ENCODE assay signal across 16 mouse cellular contexts in genomic region chr17:3598393-3598792, GRCm38 (mm10).
"Had no signal": no experiment of that assay in that cellular context is flagged by ENCODE, and none has a peak within 500 bp of the region (broad histone marks: within the 10 kb centered on the region; RNA-seq: fewer than 3 reads in every experiment).

No protein-coding gene starts in this region.

- ATAC-seq: liver, postnatal 0 days; midbrain, embryonic 13.5 days; midbrain, embryonic 15.5 days had no signal

- H3K9ac ChIP-seq: liver, embryonic 13.5 days; liver, embryonic 15.5 days; liver, postnatal 0 days; midbrain, embryonic 13.5 days; midbrain, embryonic 15.5 days; neural tube, embryonic 12.5 days; stomach, embryonic 15.5 days had no signal

- H3K4me2 ChIP-seq: liver, embryonic 11.5 days; liver, embryonic 13.5 days; liver, embryonic 15.5 days; midbrain, embryonic 11.5 days; midbrain, embryonic 13.5 days; midbrain, embryonic 15.5 days; neural tube, embryonic 12.5 days; stomach, embryonic 15.5 days had no signal

- H3K4me1 ChIP-seq: liver, embryonic 13.5 days; liver, embryonic 15.5 days; megakaryocyte, embryonic 14.5 days; midbrain, embryonic 15.5 days; neural tube, embryonic 12.5 days had no signal

- H3K4me3 ChIP-seq: liver, embryonic 13.5 days; liver, embryonic 15.5 days; megakaryocyte, embryonic 14.5 days; midbrain, embryonic 13.5 days; midbrain, embryonic 15.5 days; neural tube, embryonic 12.5 days; stomach, embryonic 15.5 days had no signal

- H3K27me3 ChIP-seq: liver, embryonic 13.5 days; liver, embryonic 15.5 days; megakaryocyte, embryonic 14.5 days; midbrain, embryonic 13.5 days; midbrain, embryonic 15.5 days; neural tube, embryonic 12.5 days; stomach, embryonic 15.5 days had no signal

- H3K9me3 ChIP-seq: liver, embryonic 13.5 days; liver, embryonic 15.5 days; midbrain, embryonic 13.5 days; midbrain, embryonic 15.5 days; neural tube, embryonic 12.5 days; stomach, embryonic 15.5 days had no signal

- H3K27ac ChIP-seq: liver, embryonic 13.5 days; liver, embryonic 15.5 days; macrophage; midbrain, embryonic 13.5 days; midbrain, embryonic 15.5 days; neural tube, embryonic 12.5 days; stomach, embryonic 15.5 days; stomach, postnatal 0 days had no signal

- H3K36me3 ChIP-seq: liver, embryonic 13.5 days; liver, embryonic 15.5 days; midbrain, embryonic 13.5 days; midbrain, embryonic 15.5 days; neural tube, embryonic 12.5 days; stomach, embryonic 15.5 days had no signal

- DNase-seq: liver, embryonic 13.5 days; liver, postnatal 0 days; right cerebral cortex, postnatal 14 days; thymus, adult 2 months; thymus, postnatal 25 days; thymus, postnatal 4 days had no signal
